Mouse (Mus musculus) bone marrow, adult 2 months (tissue): ENCODE results near the gene Cpped1.

Experiments
- CTCF ChIP-seq: fragments of 200-500 bp; IDR thresholded peaks from 2 replicates; pipeline ENCODE4 v1.5.1; 2011; ENCODE audit warnings: low read length, control low read depth; ENCODE audit not compliant: control insufficient read depth, insufficient read depth
- POLR2A ChIP-seq: fragments of 200-500 bp; IDR thresholded peaks from 2 replicates; pipeline ENCODE4 v1.6.1; 2011; ENCODE audit warnings: low read depth, mild to moderate bottlenecking, control low read depth, low read length, borderline replicate concordance; ENCODE audit not compliant: control insufficient read depth

DNA sequence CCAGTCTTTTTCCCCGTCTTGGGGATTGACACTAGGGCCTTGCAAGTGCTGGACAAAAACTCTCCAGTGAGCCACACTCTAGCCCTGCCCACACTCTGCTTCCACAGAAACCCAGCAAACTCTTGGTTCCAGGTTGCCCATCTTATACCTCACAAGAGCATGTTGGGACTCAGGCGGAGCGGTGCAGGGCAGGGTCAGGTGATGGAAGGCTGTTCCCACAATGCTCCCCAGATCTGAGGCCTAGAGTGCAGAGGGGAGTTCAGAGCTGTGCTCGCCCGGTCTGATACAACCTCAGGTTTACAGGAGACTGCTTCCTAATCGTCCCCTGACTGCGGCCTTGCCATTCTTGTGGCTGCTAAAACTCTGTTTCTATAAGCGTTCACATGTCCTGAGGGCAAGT is 151.8 kb downstream of the Cpped1 start:
- TF ChIP-seq CTCF: no peak
- TF ChIP-seq POLR2A: no peak
